Mouse (Mus musculus) cerebellum, postnatal 10 days (tissue): ENCODE results near the gene Stmn1.
A peak's percentile ranks its signal among the peaks of the same experiment; 100 is the strongest.

Experiments
- DNase-seq, 2 experiments: peaks; one replicate each; pipeline ENCODE4 v3.0.0; 2021; ENCODE audit warnings: mixed read lengths in 2 of 2

Gene Stmn1

GRCm38 (mm10) chr4:134458856-134459255 is 9.3 kb upstream of the Stmn1 start:
- peak; percentile 80 to 82 for DNase-seq

- no peak for DNase-seq
Measured at GRCm38 (mm10) chr4:134460277-134460676, 7.8 kb upstream of the Stmn1 start.

DNA sequence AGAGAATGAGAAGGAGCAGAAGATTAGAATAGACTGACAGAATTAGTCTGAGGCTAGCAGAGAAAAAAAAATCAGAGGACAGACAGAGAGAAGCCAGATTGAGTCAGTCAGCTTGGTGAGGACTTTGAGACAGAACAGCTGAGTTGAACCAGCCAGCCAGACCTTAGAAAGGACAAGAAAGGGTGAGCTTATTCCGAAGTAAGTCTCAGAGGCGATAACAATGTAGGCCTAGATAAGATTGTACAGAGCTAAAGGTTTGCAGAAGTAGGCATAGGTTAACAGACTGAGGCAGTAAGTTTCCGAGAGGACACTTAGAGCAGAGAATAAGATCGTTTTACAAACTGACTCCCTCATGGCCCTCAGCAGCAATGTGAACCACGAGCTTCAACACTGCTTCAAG is 6.9 kb upstream of the Stmn1 start:
- DNase-seq = no peak

DNA sequence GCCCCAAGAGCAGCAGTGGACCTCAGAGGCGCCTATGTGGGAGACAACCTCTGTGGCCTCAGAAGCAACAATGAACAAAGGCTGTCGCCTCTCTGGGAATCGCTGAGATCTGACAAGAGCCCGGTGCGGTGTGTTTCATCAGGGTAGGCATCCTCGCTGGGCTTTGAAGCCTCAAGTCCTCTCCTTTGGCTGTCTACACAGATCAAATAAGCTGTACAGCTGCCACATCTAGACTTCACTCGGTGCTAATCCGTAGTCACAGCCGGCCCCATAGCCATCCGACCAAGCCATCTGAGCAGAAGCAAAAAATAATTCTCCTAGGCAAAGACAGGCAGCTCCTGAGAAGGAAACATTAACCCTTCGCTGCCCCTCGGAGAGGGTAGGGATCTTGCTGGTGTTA is 2.3 kb upstream of the Stmn1 start:
- peak; percentile 62 to 64 for DNase-seq

DNA sequence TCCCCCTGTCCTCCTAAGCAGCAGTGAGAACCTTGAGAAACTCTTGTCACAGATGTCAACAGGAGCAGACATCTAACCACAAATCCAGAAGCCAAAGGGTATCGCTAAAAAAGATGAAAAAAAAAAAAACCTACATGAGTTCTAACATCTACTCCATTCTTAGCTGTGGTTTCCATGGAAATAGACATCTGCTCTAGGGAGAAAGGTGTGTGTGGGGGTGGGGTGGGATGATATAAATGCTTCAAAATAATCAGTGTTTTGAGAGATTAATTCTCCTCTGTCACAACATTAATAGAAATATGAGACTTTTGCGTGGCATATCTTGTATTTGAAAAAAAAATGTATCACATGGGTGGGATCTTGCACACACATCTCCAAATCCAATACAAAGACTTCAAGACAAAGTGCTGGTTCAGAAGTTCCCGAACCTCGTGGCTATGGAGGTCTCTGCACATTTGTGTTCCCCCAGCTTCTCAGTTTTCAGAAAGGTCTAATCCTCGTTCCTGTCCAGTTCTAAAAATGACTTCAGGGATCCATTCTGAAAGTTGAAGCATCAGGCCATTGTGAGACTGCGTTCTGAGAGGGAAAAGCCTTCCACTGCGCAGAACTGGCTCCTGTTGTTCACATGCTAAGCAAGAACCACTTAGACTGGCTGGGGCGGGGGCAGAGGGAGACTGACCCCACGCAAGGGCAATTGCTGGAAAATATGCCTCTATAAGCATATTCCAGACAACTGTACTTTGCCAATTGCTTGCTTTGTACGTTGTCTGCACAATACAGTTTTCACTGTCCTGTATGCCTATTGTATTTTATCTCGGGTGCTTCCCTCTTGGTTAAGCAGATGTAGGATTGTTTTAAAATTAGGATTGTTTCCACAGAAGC is 1.5 kb upstream of the Stmn1 start:
- DNase-seq = peak in 1 of 2 experiments; percentile 41

DNA sequence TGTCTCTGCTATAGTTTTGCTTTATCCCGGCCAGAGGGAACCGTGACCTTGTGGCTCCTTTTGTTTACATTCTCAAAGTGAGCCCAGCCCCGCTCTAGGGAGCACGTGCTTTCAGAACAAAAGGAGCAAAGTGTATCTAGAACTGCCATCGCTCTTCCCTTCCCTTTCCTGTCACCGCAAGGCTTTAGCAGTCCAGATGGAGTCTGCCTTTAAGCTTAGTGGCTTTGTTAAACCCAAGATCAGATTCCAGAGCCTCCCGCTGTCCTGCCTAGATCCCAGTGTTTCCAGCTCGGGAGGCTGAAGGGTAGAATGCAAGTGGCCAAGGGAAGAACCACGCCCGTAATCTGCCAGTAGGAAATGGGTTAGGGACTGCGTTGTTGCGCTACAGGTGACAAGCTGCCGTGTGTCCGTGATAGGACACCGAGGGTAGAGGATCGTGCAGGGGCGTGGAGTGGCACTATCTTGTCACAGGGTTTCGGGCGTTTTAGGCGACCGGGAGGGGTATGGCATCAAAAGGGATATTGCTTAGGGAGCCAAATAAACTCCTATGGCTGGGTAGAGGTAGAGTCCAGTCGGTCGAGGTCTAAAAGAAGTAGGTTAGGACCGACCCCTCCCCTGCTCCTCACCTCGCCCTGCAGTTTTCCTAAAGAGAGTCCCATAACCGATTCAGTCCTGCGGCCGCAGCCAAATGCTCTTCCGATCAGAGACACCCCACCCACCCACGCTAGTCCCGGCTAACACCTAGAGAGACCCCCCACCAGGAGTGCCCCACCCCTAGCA is 495 bp upstream of the Stmn1 start:
- peak; percentile 66 to 73 for DNase-seq

GRCm38 (mm10) chr4:134468578-134469266 is 602 bp downstream of the Stmn1 start:
- DNase-seq = peak; percentile 100

DNA sequence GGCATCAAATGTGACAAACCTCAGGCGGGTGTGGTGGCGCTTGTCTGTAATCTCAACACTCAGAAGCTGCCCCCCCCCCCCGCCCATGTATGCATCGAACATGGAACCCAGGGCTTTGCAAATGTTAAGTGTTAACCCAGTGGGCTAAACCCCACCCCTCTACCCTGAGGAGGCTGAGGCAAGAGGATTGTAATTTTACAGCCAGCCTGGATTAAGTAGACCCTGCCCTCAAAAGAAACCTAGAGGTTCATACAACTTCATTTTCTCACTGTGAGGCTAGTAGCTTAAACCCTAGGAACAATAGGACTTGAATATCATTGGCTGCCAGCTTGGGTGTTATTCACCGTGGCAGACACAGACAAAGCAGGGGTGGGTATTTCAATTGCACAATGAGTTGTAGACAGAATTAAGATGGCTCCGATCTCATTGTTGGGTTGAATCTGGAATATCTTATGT is 1.2 kb downstream of the Stmn1 start:
- peak in 1 of 2 experiments; percentile 63 for DNase-seq

DNA sequence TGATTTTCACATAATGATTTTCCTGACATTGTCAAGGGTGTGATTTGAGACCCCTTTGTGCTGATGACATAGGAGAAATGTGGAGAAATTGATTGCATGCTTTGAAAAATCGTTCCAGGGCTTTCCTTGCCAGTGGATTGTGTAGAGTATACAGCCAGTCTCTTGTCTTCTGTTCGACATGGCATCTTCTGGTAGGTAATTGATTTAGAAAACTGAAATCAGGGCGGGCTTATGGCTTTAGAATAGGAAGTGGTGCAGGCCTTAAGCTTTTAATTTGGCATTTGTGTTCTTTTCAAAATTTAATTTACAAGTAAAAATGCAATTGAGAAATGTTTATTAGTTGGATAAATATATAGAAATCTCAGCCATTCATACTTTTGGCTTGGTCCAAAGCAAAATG is 1.9 kb downstream of the Stmn1 start:
- DNase-seq = peak in 1 of 2 experiments; percentile 44

GRCm38 (mm10) chr4:134471469-134471868 is 3.3 kb downstream of the Stmn1 start:
- no peak for DNase-seq

- DNase-seq = peak in 1 of 2 experiments; percentile 5
Measured at GRCm38 (mm10) chr4:134473764-134474163, 5.6 kb downstream of the Stmn1 start.

GRCm38 (mm10) chr4:134474240-134474639 is 6.1 kb downstream of the Stmn1 start:
- peak in 1 of 2 experiments; percentile 34 for DNase-seq

- DNase-seq = peak in 1 of 2 experiments; percentile 51
Measured at GRCm38 (mm10) chr4:134476899-134477298, 8.8 kb downstream of the Stmn1 start.

GRCm38 (mm10) chr4:134478031-134478430 is 9.9 kb downstream of the Stmn1 start:
- DNase-seq = peak; percentile 97 to 99

DNA sequence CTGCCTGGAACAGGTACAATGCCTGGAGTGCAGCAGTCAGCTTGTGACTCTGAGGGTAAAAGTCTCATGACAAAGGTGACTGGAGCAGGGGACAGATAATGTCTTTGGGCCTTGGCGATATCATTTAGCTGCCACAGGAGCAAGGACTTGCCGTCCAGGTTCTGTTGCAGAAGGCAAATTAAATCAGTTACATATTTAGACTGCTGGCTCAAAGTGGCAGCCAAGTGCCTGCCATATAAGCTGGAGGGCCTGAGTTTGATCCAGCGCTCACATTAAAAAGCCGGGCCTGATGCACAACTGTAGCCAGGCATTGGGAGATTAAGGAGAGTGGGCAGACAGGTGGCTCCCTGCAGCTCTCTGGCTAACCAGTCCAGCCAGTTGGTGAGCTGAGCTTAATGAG is 11.7 kb downstream of the Stmn1 start:
- DNase-seq = no peak

DNA sequence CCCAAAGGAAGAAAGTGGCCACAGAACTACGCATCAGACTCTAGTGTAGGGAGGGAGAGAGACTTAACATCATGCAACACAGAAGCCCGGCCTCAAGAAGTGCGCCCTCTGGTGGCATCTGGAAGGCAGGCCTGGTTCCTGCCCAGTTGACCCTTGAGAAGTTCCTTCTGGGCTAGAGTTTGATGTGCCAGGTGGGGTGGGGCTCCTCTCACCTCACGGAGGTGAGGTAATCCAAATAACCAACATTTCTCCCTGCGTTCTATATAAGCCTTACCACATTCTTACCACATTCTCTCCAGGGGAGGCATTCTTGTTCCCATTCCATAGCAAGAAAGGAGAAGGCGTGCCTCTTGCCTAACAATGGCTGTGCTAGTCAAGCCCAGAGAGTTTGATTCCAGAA is 12.7 kb downstream of the Stmn1 start:
- peak; percentile 90 to 92 for DNase-seq

GRCm38 (mm10) chr4:134481270-134481669 is 13.2 kb downstream of the Stmn1 start:
- DNase-seq = no peak

GRCm38 (mm10) chr4:134482442-134482841 is 14.3 kb downstream of the Stmn1 start:
- no peak for DNase-seq

DNA sequence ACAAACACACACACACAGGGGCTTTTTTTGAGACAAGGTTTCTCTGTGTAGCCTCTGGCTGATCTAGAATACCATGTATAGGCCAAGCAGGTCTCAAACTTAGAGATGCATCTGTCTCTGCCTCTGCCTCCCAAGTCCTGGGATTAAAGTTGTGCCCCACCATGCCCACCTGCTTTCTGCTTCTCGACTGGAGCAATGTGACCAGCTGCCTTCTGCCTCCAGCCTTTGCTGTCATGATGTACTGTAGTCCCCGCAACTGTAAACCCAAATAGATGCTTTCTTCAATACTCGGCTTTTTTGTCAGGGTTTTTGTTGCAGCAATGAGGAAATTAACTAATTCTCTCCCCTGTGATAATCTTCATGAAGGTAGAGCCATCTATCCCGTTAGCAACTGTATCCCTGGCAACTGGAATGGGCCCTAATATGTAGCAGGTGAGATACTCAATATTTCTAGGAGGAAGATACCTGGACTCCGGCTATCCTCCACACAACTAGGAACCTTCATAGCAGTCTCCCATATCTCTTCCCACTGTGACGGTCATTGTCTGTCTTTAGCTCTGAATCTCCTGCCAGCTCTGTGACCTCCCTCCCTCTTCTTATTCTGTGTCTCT is 15.1 kb downstream of the Stmn1 start:
- no peak for DNase-seq

GRCm38 (mm10) chr4:134483696-134484095 is 15.6 kb downstream of the Stmn1 start:
- peak in 1 of 2 experiments; percentile 41 for DNase-seq

DNA sequence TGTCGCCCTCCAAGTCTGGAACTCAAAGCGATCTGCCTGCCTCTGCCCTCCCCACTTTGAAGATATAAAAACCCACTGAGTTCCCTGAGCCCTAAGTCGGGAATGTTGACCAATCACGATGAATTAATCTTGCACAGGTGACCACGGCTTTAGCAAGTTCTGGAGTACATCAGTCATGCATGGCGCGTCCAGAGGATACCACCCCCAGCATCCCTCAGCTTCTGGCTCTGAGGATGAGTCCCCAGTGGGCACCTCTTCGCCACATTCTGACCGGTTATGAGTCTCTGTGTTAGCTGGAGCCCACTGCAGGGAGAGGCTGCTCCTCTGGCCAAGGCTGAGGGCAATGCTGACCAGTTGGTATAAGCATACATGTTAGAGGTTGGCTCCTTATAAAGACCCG is 16.1 kb downstream of the Stmn1 start:
- DNase-seq = no peak

DNA sequence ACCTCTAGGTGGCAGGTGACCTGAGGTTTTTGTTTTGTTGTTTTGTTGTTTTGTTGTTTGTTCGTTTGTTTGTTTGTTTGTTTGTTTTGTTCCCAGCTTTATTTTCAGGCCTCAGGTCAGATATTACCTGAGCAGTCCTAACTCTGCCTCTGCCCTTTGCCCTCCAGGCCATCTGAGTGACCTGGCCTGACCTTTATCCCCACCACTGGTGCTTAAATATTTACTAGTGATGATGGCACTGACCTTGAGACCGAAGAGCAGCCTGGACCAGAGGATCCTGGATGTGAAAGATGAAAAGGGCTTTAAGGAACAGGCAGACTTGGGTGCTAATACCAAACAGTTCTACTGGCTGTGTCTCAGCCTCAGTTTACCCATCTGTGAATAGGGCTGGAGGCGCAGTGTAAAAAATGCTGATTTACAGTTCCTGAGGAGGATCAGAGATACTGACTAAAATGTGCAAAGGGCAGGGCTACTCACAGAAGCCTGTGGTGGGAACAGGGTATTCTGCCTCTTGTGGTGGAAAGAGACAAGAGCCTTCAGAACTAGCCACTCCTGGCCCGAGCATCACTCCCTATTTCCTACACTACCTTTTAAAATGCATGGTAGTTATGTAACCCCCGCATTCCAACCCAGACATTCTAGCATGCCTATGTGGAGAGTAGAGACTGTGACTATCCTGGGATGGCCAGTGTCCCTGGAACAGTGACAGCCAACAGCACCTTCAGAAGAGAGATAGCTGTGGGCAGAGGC is 17.2 kb downstream of the Stmn1 start:
- DNase-seq = no peak
